ENCODE assay signal across 13 mouse cellular contexts in the genomic region with DNA sequence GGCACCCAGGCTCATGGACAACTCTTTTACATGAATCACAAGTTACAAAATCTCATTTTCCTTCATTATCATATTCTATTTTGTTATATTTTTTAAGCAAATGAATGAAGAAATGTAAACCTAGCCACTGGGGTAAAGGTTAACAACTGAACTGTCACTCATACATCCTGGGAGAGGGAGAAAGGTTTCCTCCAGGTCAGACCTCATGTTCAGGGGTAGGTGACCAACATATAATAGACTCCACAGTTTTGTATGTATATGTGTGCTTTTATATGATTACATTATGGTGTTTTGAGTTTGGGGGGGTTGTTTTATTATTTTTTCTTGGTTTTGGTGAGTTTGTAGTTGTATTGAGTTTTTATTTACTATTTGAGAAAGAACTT. TPM values are rescaled to one million over a fixed set of nuclear protein-coding genes. Genes with fewer than 3 reads are reported as not detected.
A peak's percentile ranks its signal among the peaks of the same experiment; 100 is the strongest.
DNase-seq lines count a peak whose midpoint lies in the region; ATAC-seq lines count a peak whose summit lies in the region.
"Had no signal": no experiment of that assay in that cellular context is flagged by ENCODE, and none has a peak within 500 bp of the region (broad histone marks: within the 10 kb centered on the region; RNA-seq: fewer than 3 reads in every experiment).

No protein-coding gene starts in this region.

- peak overlapping the region; percentile 84; the same call in 1 of the 2 replicates for H3K4me2 ChIP-seq in limb, embryonic 11.5 days (ENCODE audit: low read depth, severe bottlenecking)
- peak overlapping the region; percentile 77 for H3K4me2 ChIP-seq in forebrain, embryonic 14.5 days (ENCODE audit: low read length)
- H3K4me2 ChIP-seq in intestine, embryonic 16.5 days (ENCODE audit: low read depth, low read length), result no peak overlapping the region
- peak overlapping the region; percentile 92 for H3K4me2 ChIP-seq in neural tube, embryonic 13.5 days

- H3K36me3 ChIP-seq in limb, embryonic 11.5 days (ENCODE audit: control insufficient read depth, insufficient read depth, low read length), result no peaks in the 10 kb centered on the region
- no peaks in the 10 kb centered on the region for H3K36me3 ChIP-seq in limb, embryonic 10.5 days
- no peaks in the 10 kb centered on the region for H3K36me3 ChIP-seq in forebrain, embryonic 14.5 days (ENCODE audit: control insufficient read depth, insufficient read depth, low read length)
- H3K36me3 ChIP-seq in intestine, embryonic 16.5 days (ENCODE audit: control insufficient read depth, insufficient read depth, low read length), result no peaks in the 10 kb centered on the region
- no peaks in the 10 kb centered on the region for H3K36me3 ChIP-seq in neural tube, embryonic 13.5 days
- H3K36me3 ChIP-seq: G1E had no signal

- H3K9me3 ChIP-seq in limb, embryonic 11.5 days (ENCODE audit: control insufficient read depth, low read length), result no peaks in the 10 kb centered on the region
- no peaks in the 10 kb centered on the region for H3K9me3 ChIP-seq in limb, embryonic 10.5 days (replicated peaks)
- H3K9me3 ChIP-seq in forebrain, embryonic 14.5 days (replicated peaks; ENCODE audit: control insufficient read depth, low read length), result no peaks in the 10 kb centered on the region
- H3K9me3 ChIP-seq in intestine, embryonic 16.5 days (ENCODE audit: control insufficient read depth, low read length), result no peaks in the 10 kb centered on the region
- H3K9me3 ChIP-seq in neural tube, embryonic 13.5 days, result no peaks in the 10 kb centered on the region
- H3K9me3 ChIP-seq: G1E had no signal

- no peak overlapping the region for H3K4me3 ChIP-seq in limb, embryonic 11.5 days (ENCODE audit: low read depth, low read length)
- no peak overlapping the region for H3K4me3 ChIP-seq in limb, embryonic 10.5 days
- peak overlapping the region; percentile 42; the same call in 1 of the 2 replicates for H3K4me3 ChIP-seq in forebrain, embryonic 14.5 days (ENCODE audit: low read depth, low read length)
- no peak overlapping the region for H3K4me3 ChIP-seq in intestine, embryonic 16.5 days (ENCODE audit: low read length)
- peak overlapping the region; percentile 49 for H3K4me3 ChIP-seq in neural tube, embryonic 13.5 days

- H3K27ac ChIP-seq in limb, embryonic 11.5 days (replicated peaks; ENCODE audit: low read depth, low read length), result no peak overlapping the region
- no peak overlapping the region for H3K27ac ChIP-seq in limb, embryonic 10.5 days
- no peak overlapping the region for H3K27ac ChIP-seq in forebrain, embryonic 14.5 days (ENCODE audit: low read depth, low read length)
- no peak overlapping the region for H3K27ac ChIP-seq in intestine, embryonic 16.5 days (ENCODE audit: low read length)
- no peak overlapping the region for H3K27ac ChIP-seq in neural tube, embryonic 13.5 days (replicated peaks)

- ATAC-seq in limb, embryonic 11.5 days (ENCODE audit: insufficient number of reproducible peaks, low FRiP score, low TSS enrichment, low read depth), result no peak
- no peak for ATAC-seq in forebrain, embryonic 14.5 days
- ATAC-seq in intestine, embryonic 16.5 days, result peak; percentile 23; the same call in 1 of the 2 replicates
- 0 out of 2 replicates have a peak, but pooled peaks have one; percentile 40 for ATAC-seq in neural tube, embryonic 13.5 days (ENCODE audit: low read depth)
- ATAC-seq in erythroid progenitor cell, adult 5-6 weeks (replicated peaks; ENCODE audit: low FRiP score, poor library complexity, severe bottlenecking), result no peak

- H3K4me1 ChIP-seq in limb, embryonic 11.5 days (ENCODE audit: control insufficient read depth, insufficient read depth, low read length), result no peaks in the 10 kb centered on the region
- peaks cover 6% of the 10 kb centered on the region for H3K4me1 ChIP-seq in limb, embryonic 10.5 days
- H3K4me1 ChIP-seq in forebrain, embryonic 14.5 days (ENCODE audit: control insufficient read depth, insufficient read depth, low read length), result no peaks in the 10 kb centered on the region
- no peaks in the 10 kb centered on the region for H3K4me1 ChIP-seq in intestine, embryonic 16.5 days (ENCODE audit: control insufficient read depth, insufficient read depth, low read length)
- peaks cover 10% of the 10 kb centered on the region; the same call in 1 of the 2 replicates for H3K4me1 ChIP-seq in neural tube, embryonic 13.5 days (replicated peaks)

- no peak for DNase-seq in limb, embryonic 11.5 days (ENCODE audit: low spot score)
- no peak for DNase-seq in limb, embryonic 10.5 days (ENCODE audit: low spot score)
- no peak for DNase-seq in forebrain, embryonic 14.5 days (ENCODE audit: low spot score)
- DNase-seq in lung, postnatal 14 days, result no peak
- no peak for DNase-seq in lung, postnatal 10 days

- H3K27me3 ChIP-seq in limb, embryonic 11.5 days (ENCODE audit: control insufficient read depth, insufficient read depth, low read length), result no peaks in the 10 kb centered on the region
- H3K27me3 ChIP-seq in limb, embryonic 10.5 days (ENCODE audit: low read depth, poor library complexity, severe bottlenecking), result no peaks in the 10 kb centered on the region
- no peaks in the 10 kb centered on the region for H3K27me3 ChIP-seq in forebrain, embryonic 14.5 days (replicated peaks; ENCODE audit: control insufficient read depth, insufficient read depth, low read length)
- no peaks in the 10 kb centered on the region for H3K27me3 ChIP-seq in intestine, embryonic 16.5 days (replicated peaks; ENCODE audit: control insufficient read depth, insufficient read depth, low read length)
- H3K27me3 ChIP-seq in neural tube, embryonic 13.5 days, result no peaks in the 10 kb centered on the region

- H3K9ac ChIP-seq in limb, embryonic 11.5 days (ENCODE audit: low read length), result no peak overlapping the region
- no peak overlapping the region for H3K9ac ChIP-seq in forebrain, embryonic 14.5 days (ENCODE audit: low read length)
- no peak overlapping the region for H3K9ac ChIP-seq in intestine, embryonic 16.5 days (ENCODE audit: low read depth, low read length)
- no peak overlapping the region for H3K9ac ChIP-seq in neural tube, embryonic 13.5 days

RNA-seq across cellular contexts. Expression of gene Cyp4b1, which starts 10.3 kb away (rescaled TPM):
- not detected in 2 replicates for polyA plus RNA-seq in limb, embryonic 11.5 days (2014; fragmentation: Nextera tagmentation; extraction: Ambion mirVana)
- not detected in 2 replicates for polyA plus RNA-seq in limb, embryonic 10.5 days (2016; fragmentation: Nextera tagmentation; extraction: Ambion mirVana)
- polyA plus RNA-seq in forebrain, embryonic 14.5 days (2014; fragmentation: Nextera tagmentation; extraction: Ambion mirVana), result 0.33 TPM in 2 replicates
- 2.1 and 2.4 TPM in 2 replicates for polyA plus RNA-seq in intestine, embryonic 16.5 days (2015; fragmentation: Nextera tagmentation; extraction: Ambion mirVana)
- polyA plus RNA-seq in neural tube, embryonic 13.5 days (2015; fragmentation: Nextera tagmentation; extraction: Ambion mirVana), result 0.32 and 0.39 TPM in 2 replicates
- total RNA-seq in erythroid progenitor cell, adult 5-6 weeks (2015; ENCODE audit: low replicate concordance), result not detected in 2 replicates
- total RNA-seq in erythroid progenitor cell, adult 5-6 weeks (2017; ENCODE audit: low replicate concordance), result not detected in 2 replicates
- total RNA-seq: G1E; megakaryocyte-erythroid progenitor cell, adult 5-6 weeks had no signal
- polyA plus RNA-seq: G1E had no signal

RNA-seq across cellular contexts. Expression of gene Cyp4a32, which starts 57.1 kb away (rescaled TPM):
- not detected in 2 replicates for polyA plus RNA-seq in limb, embryonic 11.5 days (2014; fragmentation: Nextera tagmentation; extraction: Ambion mirVana)
- polyA plus RNA-seq in limb, embryonic 10.5 days (2016; fragmentation: Nextera tagmentation; extraction: Ambion mirVana), result not detected in 2 replicates
- polyA plus RNA-seq in forebrain, embryonic 14.5 days (2014; fragmentation: Nextera tagmentation; extraction: Ambion mirVana), result not detected in 2 replicates
- not detected in 2 replicates for polyA plus RNA-seq in intestine, embryonic 16.5 days (2015; fragmentation: Nextera tagmentation; extraction: Ambion mirVana)
- polyA plus RNA-seq in neural tube, embryonic 13.5 days (2015; fragmentation: Nextera tagmentation; extraction: Ambion mirVana), result not detected in 2 replicates
- not detected in 2 replicates for total RNA-seq in erythroid progenitor cell, adult 5-6 weeks (2015; ENCODE audit: low replicate concordance)
- total RNA-seq in erythroid progenitor cell, adult 5-6 weeks (2017; ENCODE audit: low replicate concordance), result not detected in 2 replicates
- total RNA-seq: adrenal gland, postnatal 36 days; gastrocnemius, postnatal 4 days; megakaryocyte-erythroid progenitor cell, adult 5-6 weeks had no signal
- polyA plus RNA-seq: cortical plate, adult 2 months; G1E had no signal

Comparison
In these comparisons a context has a peak if more than half of its experiments do, and no peak if none do; other contexts are left out.
1. ATAC-seq: peak in intestine, embryonic 16.5 days (single experiment) and neural tube, embryonic 13.5 days (single experiment); none in limb, embryonic 11.5 days (single experiment), forebrain, embryonic 14.5 days (single experiment) and erythroid progenitor cell, adult 5-6 weeks (single experiment).
2. H3K4me3 ChIP-seq: peak in forebrain, embryonic 14.5 days (single experiment) and neural tube, embryonic 13.5 days (single experiment); none in limb, embryonic 11.5 days (single experiment), limb, embryonic 10.5 days (single experiment) and intestine, embryonic 16.5 days (single experiment).